In the genomic region with DNA sequence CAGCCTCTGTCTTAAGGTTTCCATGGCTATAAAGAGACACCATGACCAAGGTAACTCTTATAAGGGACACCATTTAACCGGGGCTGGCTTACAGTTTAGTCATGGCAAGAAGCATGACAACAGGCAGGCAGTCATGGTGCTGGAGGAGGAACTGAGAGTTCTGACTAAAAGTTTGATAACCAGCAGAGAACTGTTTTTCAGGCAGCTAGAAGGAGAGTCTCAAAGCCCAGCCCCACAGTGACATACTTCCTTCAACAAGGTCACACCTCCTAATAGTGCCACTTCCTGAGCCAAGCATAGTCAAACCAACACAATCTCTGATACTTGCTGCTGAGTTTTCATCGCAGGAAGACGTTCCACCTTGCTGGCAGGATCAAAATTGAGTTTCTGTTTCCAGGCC, we compare ENCODE assay signal across 1 mouse cellular context.
TF ChIP-seq lines count a peak whose summit lies in the region.

No protein-coding gene starts in this region.

TF ChIP-seq in MEL, 35 proteins besides CTCF, POLR2A, EP300 and RAD21 (continued from another document):
- TF ChIP-seq E2F4 (IDR thresholded peaks at IDR 0.05; ENCODE audit: borderline replicate concordance, low read depth, low read length) = no peak
- TF ChIP-seq ZNF384 (IDR thresholded peaks at IDR 0.05; ENCODE audit: low read depth, low read length) = no peak
- no peak for TF ChIP-seq USF2 (IDR thresholded peaks at IDR 0.05; ENCODE audit: borderline replicate concordance in 1 of 2, insufficient read depth in 1 of 2, low read depth in 1 of 2, low read length in 2 of 2)
- no peak for TF ChIP-seq ELF1 (IDR thresholded peaks at IDR 0.05; ENCODE audit: low read depth, low read length)
- no peak for TF ChIP-seq NELFE (IDR thresholded peaks at IDR 0.05; ENCODE audit: low read depth, low read length)
- TF ChIP-seq JUND (IDR thresholded peaks at IDR 0.05; ENCODE audit: low read depth, low read length) = no peak
- TF ChIP-seq RCOR1 (IDR thresholded peaks at IDR 0.05; ENCODE audit: low read depth, low read length) = no peak
- TF ChIP-seq UBTF (IDR thresholded peaks at IDR 0.05; ENCODE audit: borderline replicate concordance, insufficient read depth, low read depth, low read length) = no peak
- no peak for TF ChIP-seq TBP (IDR thresholded peaks at IDR 0.05; ENCODE audit: low read depth, low read length)
- no peak for TF ChIP-seq MYC (IDR thresholded peaks at IDR 0.05; ENCODE audit: low read depth, low read length)
- no peak for TF ChIP-seq ETS1 (IDR thresholded peaks at IDR 0.05; ENCODE audit: low read depth, low read length)
- TF ChIP-seq MAX (IDR thresholded peaks at IDR 0.05; ENCODE audit: low read length) = no peak
- TF ChIP-seq MXI1 (IDR thresholded peaks at IDR 0.05; ENCODE audit: low read depth, low read length) = no peak
